Mouse (Mus musculus) fibroblast of lung, adult 2 months (primary cell): ENCODE data around the gene Cfap44.
A peak's percentile ranks its signal among the peaks of the same experiment; 100 is the strongest.

Experiments used
- DNase-seq: peaks from one replicate; pipeline ENCODE4 v3.0.0-alpha.2; 2011; ENCODE audit warnings: low read depth

Gene Cfap44

DNA sequence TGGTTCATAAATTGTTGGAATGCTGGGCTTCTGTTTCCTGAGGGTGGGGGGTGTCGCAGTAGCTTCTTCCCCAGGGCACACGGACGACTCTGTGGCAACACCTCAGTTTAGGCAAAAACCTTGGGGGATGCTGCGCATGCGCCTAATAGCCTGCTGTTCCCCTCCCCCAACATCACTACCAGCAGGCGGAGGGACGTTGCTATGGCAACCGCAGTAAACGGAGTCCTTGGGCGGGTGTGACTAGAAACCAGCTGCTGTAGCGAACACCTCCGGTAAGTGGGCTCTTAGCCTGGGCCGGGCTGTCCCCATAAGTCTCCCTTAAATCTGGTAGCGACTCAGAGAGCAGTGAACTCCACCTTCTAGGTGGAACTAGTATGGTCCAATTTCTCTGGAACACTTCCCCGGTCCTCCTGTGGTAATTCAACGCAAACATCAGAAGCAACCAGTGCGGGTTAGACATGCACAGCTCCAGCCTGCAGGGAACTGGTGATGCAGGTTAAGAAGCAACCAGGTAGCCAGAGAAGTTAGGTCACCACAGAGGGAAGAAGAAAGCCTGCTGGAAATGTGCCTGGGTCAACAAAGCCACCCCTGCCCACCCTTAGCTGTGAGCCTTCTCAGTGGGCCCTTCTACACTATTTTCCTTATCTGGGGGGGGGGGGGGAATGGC is at the start of gene Cfap44:
Gene Cfap44 (plus strand): TSS at position 220 of the 667 bp plus-strand sequence.
- DNase-seq, result peak; percentile 27

- DNase-seq, result peak; percentile 79
Measured at GRCm38 (mm10) chr16:44347071-44347901, 47.3 kb upstream of the Cfap44 start, which contains the start of gene Spice1. Gene Spice1, plus strand, starts transcription at chr16:44347121.

DNA sequence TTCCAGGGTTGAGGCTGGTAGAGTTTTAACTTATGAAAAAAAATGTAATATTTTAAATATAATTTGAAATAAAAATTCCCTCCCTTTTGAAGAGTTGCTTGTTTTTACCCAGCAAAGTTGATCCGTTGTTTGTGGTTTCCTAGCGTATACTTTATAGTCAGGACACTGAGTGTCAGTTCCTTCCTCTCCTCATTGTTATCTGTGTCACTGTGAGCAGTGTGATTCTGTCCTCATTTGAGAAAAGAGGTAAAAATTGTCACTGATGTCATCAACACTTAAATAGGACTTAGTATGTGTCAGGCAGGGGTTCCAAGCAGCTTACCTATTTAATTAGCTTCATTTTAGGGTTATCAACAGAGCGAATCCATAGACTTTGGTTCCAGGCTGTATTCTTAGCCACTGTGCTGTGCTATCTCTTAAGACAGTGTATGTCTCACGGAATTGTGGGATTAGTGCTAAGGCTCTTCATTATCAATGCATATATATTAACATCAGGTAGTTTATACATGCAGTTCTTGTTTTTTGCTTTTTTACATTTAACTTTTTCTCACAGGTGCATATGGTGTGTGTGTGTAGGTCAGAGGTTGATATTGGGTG is 44.7 kb upstream of the Cfap44 start:
- no peak for DNase-seq

- DNase-seq, result no peak
Measured at GRCm38 (mm10) chr16:44356291-44356690, 38.3 kb upstream of the Cfap44 start.

DNA sequence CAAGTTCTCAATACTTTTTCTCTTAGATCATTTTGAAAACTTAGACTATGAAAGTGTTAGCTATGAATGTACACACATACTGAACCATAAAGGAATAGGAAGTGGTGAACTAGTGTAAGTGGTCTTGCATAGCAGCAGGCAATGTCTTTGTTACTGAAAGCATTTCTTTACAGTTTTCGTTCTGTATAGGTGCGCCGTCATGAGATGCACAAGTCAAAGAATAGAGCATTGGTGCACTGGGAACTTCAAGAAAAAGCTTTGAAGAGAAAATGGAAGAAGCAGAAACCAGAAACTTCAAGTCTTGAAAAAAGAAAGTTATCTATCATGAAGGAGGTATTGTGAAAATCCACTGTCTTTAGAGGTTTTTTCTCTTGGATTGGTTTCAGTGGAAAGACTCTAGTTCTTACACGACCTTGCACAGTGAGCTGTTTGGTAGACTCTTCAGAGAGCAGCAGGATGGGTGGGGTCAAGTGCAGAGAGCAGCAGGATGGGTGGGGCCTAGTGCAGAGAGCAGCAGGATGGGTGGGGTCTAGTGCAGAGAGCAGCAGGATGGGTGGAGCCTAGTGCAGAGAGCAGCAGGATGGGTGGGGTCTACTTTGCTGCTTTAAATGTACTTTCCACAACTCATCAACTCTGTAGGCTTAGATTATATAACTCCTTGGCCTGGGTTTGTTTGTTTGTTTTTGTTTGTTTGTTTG is 36.9 kb upstream of the Cfap44 start:
- DNase-seq, result no peak

GRCm38 (mm10) chr16:44361921-44362890 is 32.4 kb upstream of the Cfap44 start:
- DNase-seq, result no peak

- DNase-seq, result no peak
Measured at GRCm38 (mm10) chr16:44365522-44365921, 29.1 kb upstream of the Cfap44 start.

DNA sequence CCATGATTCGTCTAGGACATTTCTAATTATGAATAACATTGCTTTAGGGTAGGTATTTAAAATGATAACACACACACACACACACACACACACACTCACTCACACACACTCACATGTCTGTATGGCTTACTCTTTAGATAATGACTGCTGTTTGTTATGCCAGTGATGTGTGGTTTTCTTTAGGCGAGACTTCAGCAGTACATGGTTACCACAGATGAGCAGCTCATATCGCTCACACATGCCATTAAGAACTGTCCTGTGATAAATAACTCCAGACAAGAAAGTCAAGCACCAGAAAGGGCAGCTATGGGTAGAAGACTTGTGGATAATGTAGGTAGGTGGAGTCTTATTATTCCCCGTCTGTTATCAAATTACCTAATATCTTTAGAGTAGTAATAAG is 19.1 kb upstream of the Cfap44 start:
- DNase-seq, result no peak

DNA sequence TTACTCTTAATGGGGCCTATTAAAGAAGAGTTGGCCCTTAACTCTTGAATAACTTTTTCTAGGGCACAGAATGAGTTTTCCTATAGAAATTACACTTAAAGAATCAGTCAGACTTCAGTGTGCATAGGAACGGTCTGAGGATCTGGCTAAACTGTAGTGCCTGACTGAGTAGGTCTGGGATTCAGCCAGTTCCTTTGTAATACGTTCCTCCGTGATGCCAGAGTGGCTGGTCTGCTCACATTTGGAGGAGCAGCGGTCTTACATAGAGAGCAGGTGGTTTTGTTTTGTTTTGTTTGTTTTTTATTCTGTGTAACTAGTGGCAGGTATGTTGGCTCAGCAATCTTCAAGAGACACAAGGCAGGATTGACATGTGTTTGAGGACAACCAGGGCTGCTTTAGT is 14.6 kb upstream of the Cfap44 start:
- DNase-seq, result no peak

DNA sequence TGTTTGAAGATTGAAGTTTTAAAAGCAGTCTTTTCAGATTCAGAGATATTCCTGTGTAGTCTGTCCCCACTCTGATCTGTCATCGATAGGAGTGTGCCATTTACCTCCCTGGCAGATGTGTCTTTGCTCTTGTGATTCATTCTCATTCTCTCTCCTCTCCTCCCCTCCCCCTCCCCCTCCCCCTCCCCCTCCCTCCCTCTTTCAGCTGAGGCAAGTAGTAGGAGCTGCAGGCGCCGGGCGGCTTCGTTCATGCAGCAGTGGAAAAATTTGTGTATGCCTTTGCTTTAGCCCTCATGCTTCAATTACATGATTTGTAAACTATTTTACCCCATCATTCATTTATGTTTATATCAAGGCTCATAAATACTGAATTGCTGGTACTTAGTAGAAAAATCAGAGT is 13.0 kb upstream of the Cfap44 start:
- no peak for DNase-seq

DNA sequence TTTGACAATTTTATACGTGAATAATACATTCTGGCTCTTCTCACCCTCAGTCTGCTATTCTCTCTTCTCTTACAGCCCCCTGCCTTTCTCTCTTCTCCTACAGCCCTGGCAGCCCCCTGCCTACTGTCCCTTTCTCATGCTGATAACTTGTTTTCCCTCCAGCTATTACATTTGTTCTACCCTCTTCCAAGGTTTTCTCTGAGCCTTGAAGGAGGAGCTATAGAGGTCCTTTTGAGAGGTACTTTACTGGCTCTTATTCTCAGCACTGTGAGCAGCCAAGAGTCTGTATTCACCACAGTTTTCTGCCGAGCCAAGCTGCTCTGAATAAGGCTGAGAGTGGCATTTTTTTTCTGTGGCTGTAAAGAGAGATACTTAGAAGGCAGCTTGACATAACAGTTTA is 11.0 kb upstream of the Cfap44 start:
- no peak for DNase-seq

- no peak for DNase-seq
Measured at GRCm38 (mm10) chr16:44384251-44384650, 10.3 kb upstream of the Cfap44 start.

DNA sequence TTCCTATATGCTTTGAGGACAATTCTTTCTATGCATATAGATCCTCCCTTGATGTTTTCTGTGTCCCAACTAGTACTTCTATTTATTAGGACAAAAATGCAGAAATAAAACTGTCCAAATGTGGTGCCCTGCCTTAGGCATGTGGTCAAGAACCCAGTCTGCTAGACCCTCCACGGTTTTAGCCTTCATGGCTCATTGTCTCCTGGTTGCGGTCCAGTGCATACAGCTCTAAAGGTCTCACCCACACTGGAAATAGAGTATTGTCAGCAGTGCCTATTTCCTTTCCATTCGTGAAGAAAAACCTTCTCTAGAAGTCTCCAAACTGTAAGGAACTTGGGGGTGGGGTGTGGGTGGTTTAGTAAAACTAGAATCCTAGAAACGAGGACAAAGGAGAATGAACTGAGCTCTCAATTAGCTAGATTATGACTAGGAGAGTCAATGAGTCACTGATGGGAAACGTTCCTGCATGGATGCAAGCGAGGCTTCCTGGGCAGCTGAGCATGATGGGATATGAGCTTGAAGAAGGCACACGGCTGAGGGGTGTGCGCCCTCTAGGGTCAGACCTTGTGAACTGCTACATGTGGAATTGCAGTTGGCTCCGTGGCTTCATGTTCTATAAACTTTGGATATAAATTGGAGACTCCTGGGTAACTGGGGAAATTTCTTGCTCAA is 2.6 kb upstream of the Cfap44 start:
- DNase-seq, result peak; percentile 33

DNA sequence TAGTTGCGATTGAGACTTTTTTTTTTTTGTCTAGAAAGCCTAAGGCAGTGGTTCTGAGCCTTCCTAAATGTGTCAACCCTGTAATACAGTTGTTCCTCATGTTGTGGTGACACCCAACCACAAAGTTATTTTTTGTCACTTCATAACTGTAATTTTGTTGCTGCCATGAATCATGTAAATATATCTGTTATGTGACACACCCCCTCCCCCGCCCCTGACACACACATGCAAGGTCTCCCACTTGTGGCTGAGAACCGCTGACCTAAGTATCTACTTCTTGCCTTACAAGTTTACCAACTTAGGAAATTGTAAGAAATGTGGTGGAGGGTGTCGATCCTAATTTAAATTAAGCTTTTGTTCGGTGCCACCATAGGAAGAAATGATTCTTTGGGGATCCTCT is 10.3 kb downstream of the Cfap44 start:
- no peak for DNase-seq

DNA sequence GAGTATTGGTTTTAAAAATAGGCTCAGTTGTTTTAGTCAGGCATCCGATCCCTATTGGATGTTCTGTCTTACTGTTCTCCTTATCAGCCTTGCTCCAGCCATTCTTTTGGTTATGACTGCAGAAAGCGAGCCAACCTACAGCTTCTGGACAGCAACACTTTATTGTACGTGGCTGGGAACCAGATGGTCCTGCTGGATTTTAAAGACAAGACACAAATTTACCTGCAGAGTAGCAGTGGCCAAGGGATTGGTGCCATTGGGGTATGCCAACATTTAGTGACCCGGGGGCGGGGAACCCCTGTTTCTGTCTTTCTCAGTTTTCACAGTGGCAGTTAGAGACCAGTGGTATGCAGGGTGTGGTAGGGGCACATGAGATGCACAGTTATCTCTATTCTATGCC is 12.6 kb downstream of the Cfap44 start:
- no peak for DNase-seq

DNA sequence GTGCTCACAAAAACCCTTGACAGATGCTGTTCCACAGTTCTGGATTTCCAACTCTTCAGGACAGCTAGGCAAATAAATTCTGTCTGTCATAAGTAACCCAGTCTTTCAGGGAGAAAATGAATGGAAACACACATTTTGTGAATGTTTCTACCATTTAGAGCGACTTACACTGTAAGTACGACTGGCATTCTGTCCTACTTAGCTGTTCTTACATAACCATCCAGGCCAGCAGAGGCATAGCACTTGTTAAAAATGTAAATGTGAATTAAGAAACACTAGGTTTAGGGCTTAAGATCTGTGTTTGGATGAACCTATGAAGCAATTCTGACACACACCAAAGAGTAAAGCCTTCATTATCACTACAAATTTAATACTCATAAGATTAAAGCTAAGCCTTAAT is 13.7 kb downstream of the Cfap44 start:
- DNase-seq, result no peak

DNA sequence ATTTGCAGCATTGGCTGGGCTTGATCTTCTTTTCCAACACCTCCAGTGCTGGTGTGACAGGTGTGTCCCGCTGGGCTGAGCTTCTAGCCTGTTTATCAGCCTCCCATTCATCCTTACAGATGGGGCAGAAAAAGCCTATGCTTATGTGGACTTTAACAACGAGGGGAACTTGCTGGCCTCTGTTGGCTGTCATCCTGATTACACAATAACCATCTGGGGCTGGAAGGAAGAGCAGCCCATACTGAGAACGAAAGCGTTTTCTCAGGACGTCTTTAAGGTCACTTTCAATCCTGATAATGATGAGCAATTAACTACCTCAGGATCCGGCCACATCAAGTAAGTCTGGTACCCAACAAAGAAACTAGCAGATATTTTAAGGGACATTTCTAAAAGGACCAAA is 15.6 kb downstream of the Cfap44 start:
- DNase-seq, result no peak

DNA sequence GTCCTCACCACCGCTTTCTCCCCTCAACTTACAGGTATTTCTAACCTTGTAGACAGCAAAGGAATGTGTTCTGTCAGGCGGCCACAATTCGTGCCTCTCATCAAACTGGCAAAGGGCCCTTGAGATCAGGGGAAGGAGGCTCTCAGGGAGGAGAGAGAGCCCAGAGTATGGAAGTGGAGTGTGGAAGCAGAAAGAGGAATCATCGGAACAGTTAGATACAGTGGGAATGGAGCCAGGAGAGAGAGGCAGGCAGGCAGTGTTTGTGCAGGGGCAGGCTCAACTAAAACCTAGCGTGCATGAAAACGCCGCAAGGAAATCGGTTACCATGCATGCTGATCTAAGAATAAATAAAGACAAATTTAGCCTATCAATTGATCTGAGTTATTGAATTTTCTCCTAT is 23.0 kb downstream of the Cfap44 start:
- no peak for DNase-seq

GRCm38 (mm10) chr16:44421735-44422134 is 27.1 kb downstream of the Cfap44 start:
- DNase-seq, result no peak

- no peak for DNase-seq
Measured at GRCm38 (mm10) chr16:44423499-44423898, 28.9 kb downstream of the Cfap44 start.

- no peak for DNase-seq
Measured at GRCm38 (mm10) chr16:44428456-44428855, 33.9 kb downstream of the Cfap44 start.
